Comparison of ENCODE assay signal across 8 mouse cellular contexts in the genomic region with DNA sequence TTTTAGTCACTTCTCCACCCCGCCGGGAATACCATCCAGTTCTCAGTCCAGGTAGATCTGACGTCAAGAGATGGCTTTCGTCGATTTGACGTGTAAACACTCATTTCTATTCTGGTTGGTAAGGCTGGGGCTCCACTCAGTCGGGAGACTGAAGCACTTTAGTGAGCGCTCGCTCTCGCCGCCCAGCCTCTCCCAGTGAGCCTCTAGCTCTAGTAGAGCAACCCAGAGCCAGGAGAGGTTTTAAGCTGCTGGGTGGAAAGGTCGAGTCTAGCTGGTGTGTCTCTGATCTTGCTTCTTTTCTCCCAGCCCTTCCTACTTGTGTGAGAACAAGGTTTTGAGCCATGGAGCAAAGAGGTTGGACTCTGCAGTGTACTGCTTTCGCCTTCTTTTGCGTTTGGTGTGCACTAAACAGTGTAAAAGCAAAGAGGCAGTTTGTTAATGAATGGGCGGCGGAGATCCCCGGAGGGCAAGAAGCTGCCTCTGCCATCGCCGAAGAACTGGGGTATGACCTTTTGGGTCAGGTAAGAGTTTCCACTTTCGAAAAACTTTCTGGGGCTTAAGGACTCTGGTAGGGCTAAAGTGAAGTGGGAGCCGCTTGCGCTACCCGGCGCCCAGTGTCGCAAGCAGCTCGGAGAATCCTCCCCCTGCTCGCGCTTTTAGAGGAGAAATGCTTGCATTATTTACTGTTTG. TPM values are rescaled to one million over a fixed set of nuclear protein-coding genes. Genes with fewer than 3 reads are reported as not detected.
DNase-seq lines count a peak whose midpoint lies in the region; ATAC-seq lines count a peak whose summit lies in the region.

A gene (plus strand): TSS at position 106 of the 690 bp plus-strand sequence.

- peak within 1 kb of the TSS; percentile 56 for H3K4me2 ChIP-seq in kidney, embryonic 16.5 days (replicated peaks; ENCODE audit: low read depth, low read length)
- peak within 1 kb of the TSS; percentile 92 for H3K4me2 ChIP-seq in forebrain, embryonic 16.5 days (ENCODE audit: low read length)
- H3K4me2 ChIP-seq in midbrain, embryonic 16.5 days (ENCODE audit: low read length) = peak within 1 kb of the TSS; percentile 70

- no peak within 1 kb of the TSS for H3K9ac ChIP-seq in kidney, embryonic 16.5 days (replicated peaks; ENCODE audit: low read length)
- H3K9ac ChIP-seq in forebrain, embryonic 16.5 days (replicated peaks; ENCODE audit: low read depth, low read length) = peak within 1 kb of the TSS; percentile 33
- peak within 1 kb of the TSS; percentile 60 for H3K9ac ChIP-seq in midbrain, embryonic 16.5 days (ENCODE audit: low read depth, low read length)

- WGBS in kidney, embryonic 16.5 days = under 1% methylated on average over 28 of the region's 28 CpGs
- under 1% methylated on average over 28 of the region's 28 CpGs for WGBS in forebrain, embryonic 16.5 days
- under 1% methylated on average over 28 of the region's 28 CpGs for WGBS in midbrain, embryonic 16.5 days

- H3K4me3 ChIP-seq in kidney, embryonic 16.5 days (ENCODE audit: low read length) = peak within 1 kb of the TSS; percentile 43
- H3K4me3 ChIP-seq in forebrain, embryonic 16.5 days (replicated peaks; ENCODE audit: low read length) = peak within 1 kb of the TSS; percentile 64
- peak within 1 kb of the TSS; percentile 57 for H3K4me3 ChIP-seq in midbrain, embryonic 16.5 days (ENCODE audit: low read depth, low read length)

- DNase-seq in kidney, adult 18-20 months = no peak
- peak; percentile 15 for DNase-seq in cerebellum, adult 11 months
- DNase-seq in left cerebral cortex, adult 11 months (ENCODE audit: low spot score) = peak; percentile 27
- DNase-seq in urinary bladder, postnatal 10 days (ENCODE audit: low spot score) = no peak

- peaks cover 4% of the 10 kb centered on the region; the same call in 1 of the 2 replicates for H3K27me3 ChIP-seq in kidney, embryonic 16.5 days (ENCODE audit: insufficient read depth, low read length)
- no peaks in the 10 kb centered on the region for H3K27me3 ChIP-seq in forebrain, embryonic 16.5 days (replicated peaks; ENCODE audit: control insufficient read depth, insufficient read depth, low read length)
- no peaks in the 10 kb centered on the region for H3K27me3 ChIP-seq in midbrain, embryonic 16.5 days (ENCODE audit: control insufficient read depth, insufficient read depth, low read depth, low read length)

- no peak for ATAC-seq in kidney, embryonic 16.5 days (ENCODE audit: low FRiP score, low TSS enrichment)
- ATAC-seq in forebrain, embryonic 16.5 days = peak; percentile 87
- peak; percentile 88 for ATAC-seq in midbrain, embryonic 16.5 days
- ATAC-seq in megakaryocyte-erythroid progenitor cell, adult 5-6 weeks (replicated peaks; ENCODE audit: low FRiP score, low TSS enrichment, poor library complexity, severe bottlenecking) = no peak

- H3K27ac ChIP-seq in kidney, embryonic 16.5 days (ENCODE audit: low read length) = no peak within 1 kb of the TSS
- H3K27ac ChIP-seq in forebrain, embryonic 16.5 days (ENCODE audit: low read length) = no peak within 1 kb of the TSS
- no peak within 1 kb of the TSS for H3K27ac ChIP-seq in midbrain, embryonic 16.5 days (ENCODE audit: low read length)

- no peaks in the 10 kb centered on the region for H3K36me3 ChIP-seq in kidney, embryonic 16.5 days (ENCODE audit: insufficient read depth, low read length)
- H3K36me3 ChIP-seq in forebrain, embryonic 16.5 days (ENCODE audit: control insufficient read depth, insufficient read depth) = no peaks in the 10 kb centered on the region
- H3K36me3 ChIP-seq in midbrain, embryonic 16.5 days (ENCODE audit: control insufficient read depth, insufficient read depth, low read length) = no peaks in the 10 kb centered on the region

- H3K4me1 ChIP-seq in kidney, embryonic 16.5 days (ENCODE audit: insufficient read depth, low read length) = peaks cover 9% of the 10 kb centered on the region; the same call in 1 of the 2 replicates
- peaks cover 5% of the 10 kb centered on the region; the same call in 1 of the 2 replicates for H3K4me1 ChIP-seq in forebrain, embryonic 16.5 days (replicated peaks; ENCODE audit: control insufficient read depth, insufficient read depth, low read length)
- H3K4me1 ChIP-seq in midbrain, embryonic 16.5 days (ENCODE audit: control insufficient read depth, insufficient read depth, low read length) = no peaks in the 10 kb centered on the region

- no peaks in the 10 kb centered on the region for H3K9me3 ChIP-seq in kidney, embryonic 16.5 days (ENCODE audit: low read length)
- no peaks in the 10 kb centered on the region for H3K9me3 ChIP-seq in forebrain, embryonic 16.5 days (ENCODE audit: control insufficient read depth, low read length)
- H3K9me3 ChIP-seq in midbrain, embryonic 16.5 days (replicated peaks; ENCODE audit: control insufficient read depth, low read length, poor library complexity, severe bottlenecking) = no peaks in the 10 kb centered on the region

RNA-seq across cellular contexts. Expression of the gene that starts here (rescaled TPM):
- 0.05 and 0.14 TPM in 2 replicates for polyA plus RNA-seq in kidney, embryonic 16.5 days (2015; fragmentation: Nextera tagmentation; extraction: Ambion mirVana)
- polyA plus RNA-seq in forebrain, embryonic 16.5 days (2015; fragmentation: Nextera tagmentation; extraction: Ambion mirVana) = 1.2 and 2.6 TPM in 2 replicates
- polyA plus RNA-seq in midbrain, embryonic 16.5 days (2015; fragmentation: Nextera tagmentation; extraction: Ambion mirVana) = 2.7 and 4.0 TPM in 2 replicates
- total RNA-seq in megakaryocyte-erythroid progenitor cell, adult 5-6 weeks (2014; fragmentation: Nextera tagmentation) = not detected in 2 replicates
- total RNA-seq in megakaryocyte-erythroid progenitor cell, adult 5-6 weeks (2017) = not detected in 2 replicates

Comparison
In these comparisons a context has a peak if more than half of its experiments do, and no peak if none do; other contexts are left out.
1. ATAC-seq: peak in forebrain, embryonic 16.5 days (single experiment) and midbrain, embryonic 16.5 days (single experiment); none in kidney, embryonic 16.5 days (single experiment) and megakaryocyte-erythroid progenitor cell, adult 5-6 weeks (single experiment).
2. DNase-seq: peak in cerebellum, adult 11 months (single experiment) and left cerebral cortex, adult 11 months (single experiment); none in kidney, adult 18-20 months (single experiment) and urinary bladder, postnatal 10 days (single experiment).
3. Peak in every context shown above with its lines, with median percentiles within 50 percentile points of each other: H3K4me2 ChIP-seq and H3K4me3 ChIP-seq.